Mouse (Mus musculus) sigmoid colon, adult 10 weeks (tissue): ENCODE data around the gene Chd6. TPM values are rescaled to one million over a fixed set of nuclear protein-coding genes. Genes with fewer than 3 reads are reported as not detected.

Experiments used
- polyA plus RNA-seq: library from polyadenylated mRNA; stranded (reverse); fragments of 350-450 nt; fragmentation: Illumina TruSeq; extraction: RNeasy Lipid Tissue Mini Kit (QIAGEN cat#74804); gene quantifications from one replicate; pipeline ENCODE4 v1.2.3, GENCODE M21; 2014; ENCODE audit warnings: low read depth, low replicate concordance

Gene Chd6
- polyA plus RNA-seq: 28.1 TPM

DNA sequence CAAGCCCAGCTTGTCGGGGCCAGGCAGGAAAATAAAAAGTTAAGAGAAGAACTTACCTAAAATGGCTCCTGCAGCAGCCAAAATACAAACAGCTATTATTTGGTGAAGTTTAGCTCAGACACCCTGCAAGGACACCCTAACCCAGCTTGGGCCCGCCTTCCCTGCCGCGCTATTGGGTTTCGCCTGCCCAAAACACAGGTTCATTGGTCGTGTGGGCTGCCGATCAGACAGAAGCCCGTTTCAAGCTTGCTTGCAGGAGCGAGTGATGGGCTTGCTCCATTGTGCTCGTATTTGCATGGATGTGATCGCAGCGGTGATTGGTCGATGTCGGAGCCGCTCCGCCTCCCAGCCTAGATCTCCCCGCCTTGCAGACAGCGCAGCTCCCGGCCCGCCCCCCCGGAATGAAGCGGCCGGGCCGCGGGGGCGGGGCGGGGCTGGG, at the start of gene Chd6:
Gene Chd6 (minus strand): TSS at position 143 of the 439 bp plus-strand sequence.

DNA sequence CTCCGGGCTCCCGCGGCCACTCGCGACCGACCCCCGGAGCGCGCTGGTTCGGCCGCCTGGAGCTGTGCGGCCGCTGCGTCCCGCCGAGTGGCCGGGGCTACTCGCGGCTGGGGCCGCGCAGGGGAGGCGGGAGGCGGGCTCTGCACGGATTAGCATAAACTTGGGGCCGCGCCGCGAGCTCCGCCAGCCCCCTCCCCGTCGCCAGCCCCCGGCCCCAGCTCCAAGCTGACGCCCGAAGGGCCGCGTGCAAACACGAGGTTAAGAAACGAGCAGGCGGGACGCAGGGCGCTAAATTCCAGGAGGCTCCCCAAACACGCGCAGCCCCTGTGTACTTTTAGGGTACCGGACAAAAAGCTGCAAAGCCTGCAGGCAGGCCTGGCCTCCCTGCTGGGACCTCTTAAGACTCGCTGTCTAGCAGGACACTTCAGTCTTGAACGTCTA, 196.6 kb downstream of the Chd6 start, which contains the start of gene Emilin3:
Gene Emilin3 (minus strand): TSS at position 98 of the 441 bp plus-strand sequence.

Other genes starting within 250 kb of the Chd6 start
- 3.4 TPM for gene Zhx3, start 236.1 kb downstream of the Chd6 start, polyA plus RNA-seq
- 2.1 TPM for gene Lpin3, start 228.4 kb downstream of the Chd6 start, polyA plus RNA-seq
- gene Emilin3, start 196.7 kb downstream of the Chd6 start, polyA plus RNA-seq: not detected